Mouse (Mus musculus): ENCODE data around the gene Thpo.
A peak's percentile ranks its signal among the peaks of the same experiment; 100 is the strongest.

Thpo gene

GRCm38 (mm10) chr16:20703699-20704400, 30.5 kb downstream of the Thpo start:
- no peak for DNase-seq (ENCODE audit: low spot score in 2 of 2)

DNA sequence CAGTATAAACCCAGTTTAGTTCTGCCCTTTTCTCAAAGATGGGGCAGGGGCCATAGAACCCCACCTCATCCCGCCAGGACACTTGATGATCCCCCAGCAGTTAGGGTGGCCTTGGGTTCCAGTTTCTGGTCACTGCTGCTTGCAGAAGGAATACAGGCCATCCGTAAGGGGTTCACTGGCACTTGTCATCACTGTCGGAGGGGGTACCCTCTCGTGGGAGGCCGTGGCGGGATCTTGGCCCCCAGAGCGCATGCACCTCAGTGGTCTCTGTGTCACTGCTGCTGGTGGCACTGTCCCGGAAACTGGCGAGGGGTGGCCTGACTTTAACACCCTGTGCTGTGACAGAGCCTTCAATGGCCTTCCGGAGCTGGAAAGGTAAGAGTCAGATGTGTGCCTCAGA, 31.2 kb downstream of the Thpo start:
- no peak for DNase-seq (ENCODE audit: low spot score in 2 of 2)

- peak; percentile 54 to 64 for DNase-seq (ENCODE audit: low spot score in 2 of 2)
Observed at GRCm38 (mm10) chr16:20702522-20702893, 31.8 kb downstream of the Thpo start.

- no peak for DNase-seq (ENCODE audit: low spot score in 2 of 2)
Observed at GRCm38 (mm10) chr16:20701729-20702521, 32.4 kb downstream of the Thpo start.

DNA sequence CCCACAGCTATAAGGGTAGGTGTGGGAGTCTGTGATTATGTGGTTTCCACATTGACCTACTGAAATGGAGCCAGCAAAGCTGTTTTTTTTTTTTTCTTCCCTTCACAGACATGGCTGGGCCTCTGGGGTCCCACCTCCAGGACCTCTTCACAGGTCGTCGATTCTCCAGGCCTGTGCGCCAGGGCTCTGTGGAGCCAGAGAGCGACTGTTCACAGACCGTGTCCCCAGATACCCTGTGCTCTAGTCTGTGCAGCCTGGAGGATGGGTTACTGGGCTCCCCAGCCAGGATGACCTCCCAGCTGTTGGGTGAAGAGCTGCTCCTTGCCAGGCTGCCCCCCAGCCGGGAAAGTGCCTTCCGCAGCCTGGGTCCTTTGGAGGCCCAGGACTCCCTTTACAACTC, 33.0 kb downstream of the Thpo start:
- DNase-seq (ENCODE audit: low spot score in 2 of 2): no peak

GRCm38 (mm10) chr16:20700036-20700435, 34.3 kb downstream of the Thpo start:
- DNase-seq (ENCODE audit: low spot score in 2 of 2): no peak

DNA sequence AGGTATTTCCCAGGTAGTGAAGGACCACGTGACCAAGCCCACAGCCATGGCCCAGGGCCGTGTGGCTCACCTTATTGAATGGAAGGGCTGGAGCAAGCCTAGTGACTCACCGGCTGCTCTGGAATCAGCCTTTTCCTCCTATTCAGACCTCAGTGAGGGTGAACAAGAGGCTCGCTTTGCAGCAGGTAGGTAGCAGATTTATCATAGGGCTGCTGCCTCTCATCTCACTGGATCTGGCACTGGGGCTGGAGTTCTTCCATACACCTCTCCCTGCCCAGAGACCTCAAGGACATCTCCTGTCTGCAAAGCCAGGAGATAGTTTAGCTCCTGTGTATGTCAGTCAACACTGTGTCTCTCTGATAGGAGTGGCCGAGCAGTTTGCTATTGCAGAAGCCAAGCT, 35.0 kb downstream of the Thpo start:
- DNase-seq (ENCODE audit: low spot score in 2 of 2): no peak

DNA sequence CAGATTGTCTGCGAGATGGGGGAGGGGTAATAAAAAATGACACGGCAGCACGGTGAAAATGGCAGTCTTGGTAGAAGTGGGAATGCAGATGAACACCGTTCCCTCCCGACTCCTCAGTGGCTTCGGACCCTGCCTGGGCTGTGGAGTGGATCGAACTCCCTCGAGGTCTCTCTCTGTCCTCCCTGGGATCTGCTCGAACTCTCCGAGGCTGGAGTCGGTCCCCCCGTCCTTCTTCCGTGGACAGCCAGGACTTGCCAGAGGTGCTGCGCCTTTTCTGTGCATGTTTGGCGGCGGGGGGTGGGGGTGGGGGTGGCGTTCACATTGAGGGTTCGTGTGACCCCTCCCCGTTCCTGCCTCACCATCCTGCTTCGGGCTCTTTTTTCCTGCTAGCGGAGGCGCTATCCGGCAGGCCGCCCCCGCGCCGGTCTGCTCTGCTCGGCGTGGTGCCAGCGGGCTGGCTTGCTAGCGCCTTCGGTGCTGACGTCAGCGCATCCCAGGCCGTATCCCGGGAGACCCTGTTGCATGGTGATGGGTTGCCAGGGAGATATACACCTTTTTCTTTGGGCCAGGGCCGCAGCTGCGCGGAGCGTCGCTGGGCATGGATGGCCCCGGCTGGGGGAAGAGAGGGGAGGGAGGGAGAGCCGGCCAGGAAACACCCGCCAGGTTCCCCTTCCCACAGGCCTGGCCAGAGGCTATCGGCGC, 38.5 kb downstream of the Thpo start:
- peak; percentile 97 to 99 for DNase-seq (ENCODE audit: low spot score in 2 of 2)

- peak; percentile 80 to 88 for DNase-seq (ENCODE audit: low spot score in 2 of 2)
Observed at GRCm38 (mm10) chr16:20694781-20695180, 39.5 kb downstream of the Thpo start.

DNA sequence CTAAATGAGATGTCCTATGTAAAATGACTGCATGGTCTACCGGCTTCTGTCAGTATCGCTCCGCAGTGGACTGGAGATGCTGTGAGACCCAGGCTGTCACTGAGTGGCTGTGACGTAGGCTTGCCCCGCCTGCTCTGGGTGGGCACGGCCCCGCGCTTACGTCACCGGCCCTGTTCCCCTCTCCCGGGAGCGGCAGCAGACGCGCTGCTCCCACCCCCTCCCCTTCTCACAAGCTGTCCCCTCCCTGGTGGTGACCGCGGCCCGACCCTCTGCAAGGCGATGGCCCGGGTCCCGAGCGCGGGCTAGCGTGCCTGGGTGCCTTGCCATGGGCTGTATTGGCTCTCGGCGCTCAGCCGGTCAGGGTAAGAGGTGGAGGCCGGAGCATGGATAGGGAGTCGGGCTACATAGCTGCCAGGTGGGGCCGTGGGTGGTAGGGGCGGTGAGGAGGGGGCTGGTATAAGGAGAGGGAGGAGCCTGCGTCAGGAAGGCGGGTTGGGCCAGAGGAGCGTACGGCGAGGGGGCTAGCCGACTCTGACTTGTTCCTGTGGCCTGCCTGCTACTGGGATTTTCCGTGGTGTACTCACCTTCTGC, 41.1 kb downstream of the Thpo start, which contains the start of gene Fam131a:
Gene Fam131a (plus strand): TSS at position 131 of the 591 bp plus-strand sequence.
- DNase-seq (ENCODE audit: low spot score in 2 of 2): peak; percentile 91 to 96

GRCm38 (mm10) chr16:20692241-20692965, 41.9 kb downstream of the Thpo start:
- no peak for DNase-seq (ENCODE audit: low spot score in 2 of 2)

DNA sequence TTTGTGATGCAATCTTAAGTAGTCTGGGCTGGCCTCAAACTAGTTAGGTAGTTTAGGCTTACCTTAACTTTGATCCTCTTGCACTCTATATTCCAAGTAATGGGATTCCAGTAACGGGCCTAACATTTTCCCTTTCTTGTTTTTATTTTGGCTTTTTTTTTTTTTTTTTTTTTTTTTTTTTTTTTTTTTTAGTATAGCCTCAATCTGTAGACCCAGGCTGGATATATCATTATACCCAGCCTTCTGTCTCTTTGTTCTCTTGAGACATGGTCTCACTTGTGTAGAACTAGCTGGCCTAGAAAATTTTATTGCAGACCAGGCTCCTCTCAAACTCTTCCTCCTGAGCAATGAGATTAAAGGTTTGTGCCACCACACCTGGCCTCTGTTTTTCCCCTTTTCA, 42.7 kb downstream of the Thpo start:
- DNase-seq (ENCODE audit: low spot score in 2 of 2): no peak

GRCm38 (mm10) chr16:20690774-20691173, 43.5 kb downstream of the Thpo start:
- DNase-seq (ENCODE audit: low spot score in 2 of 2): no peak

GRCm38 (mm10) chr16:20677974-20678675, 56.2 kb downstream of the Thpo start:
- peak; percentile 76 to 79 for DNase-seq (ENCODE audit: low spot score in 2 of 2)

DNA sequence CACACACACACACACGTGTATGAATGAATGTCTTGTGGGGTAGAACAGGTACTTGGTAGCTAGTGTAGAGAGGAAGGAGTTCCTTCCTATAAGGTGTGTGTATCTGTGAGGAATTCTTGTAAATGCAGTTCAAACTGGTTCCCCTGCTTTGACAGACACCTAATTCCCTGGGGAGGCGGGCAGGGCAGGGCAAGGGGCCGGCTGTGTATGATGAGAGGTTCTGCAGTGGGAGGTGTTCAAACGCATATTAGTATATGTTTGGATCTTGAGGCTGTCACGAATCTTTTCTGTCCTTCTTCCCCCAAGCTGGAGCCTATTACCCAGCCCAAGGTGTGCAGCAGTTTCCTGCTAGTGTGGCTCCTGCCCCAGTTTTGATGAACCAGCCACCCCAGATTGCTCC, 56.9 kb downstream of the Thpo start:
- no peak for DNase-seq (ENCODE audit: low spot score in 2 of 2)

- DNase-seq (ENCODE audit: low spot score in 2 of 2): no peak
Observed at GRCm38 (mm10) chr16:20676702-20677101, 57.6 kb downstream of the Thpo start.

GRCm38 (mm10) chr16:20675213-20675612, 59.1 kb downstream of the Thpo start:
- DNase-seq (ENCODE audit: low spot score in 2 of 2): no peak

All from frontal cortex, postnatal 36 days (tissue).